Mouse (Mus musculus): Measurements from ENCODE around the gene Fam193a.

The Fam193a gene

GRCm38 (mm10) chr5:34369341-34370021 lies at the start of gene Fam193a:
TSS of gene Fam193a (plus strand) at chr5:34369933.
- DNase-seq: peak; percentile 98 to 99

GRCm38 (mm10) chr5:34321236-34321635 lies 48.5 kb upstream of the Fam193a start:
- no peak for DNase-seq

GRCm38 (mm10) chr5:34325286-34325685 lies 44.4 kb upstream of the Fam193a start:
- DNase-seq: no peak

- DNase-seq: peak in 1 of 2 experiments; percentile 17
Observed at GRCm38 (mm10) chr5:34326249-34326691, 43.5 kb upstream of the Fam193a start.

- peak; percentile 56 to 67 for DNase-seq
Observed at GRCm38 (mm10) chr5:34326875-34327576, 42.7 kb upstream of the Fam193a start.

GRCm38 (mm10) chr5:34330136-34330535 lies 39.6 kb upstream of the Fam193a start:
- DNase-seq: no peak

GRCm38 (mm10) chr5:34334081-34334480 lies 35.7 kb upstream of the Fam193a start:
- DNase-seq: no peak

GRCm38 (mm10) chr5:34335539-34336096 lies 34.1 kb upstream of the Fam193a start:
- no peak for DNase-seq

- peak; percentile 99 for DNase-seq
Observed at GRCm38 (mm10) chr5:34336097-34336774, 33.5 kb upstream of the Fam193a start, which contains the start of gene Rnf4. TSS of gene Rnf4 (plus strand) at chr5:34336289.

- DNase-seq: peak in 1 of 2 experiments; percentile 52
Observed at GRCm38 (mm10) chr5:34336775-34337450, 32.8 kb upstream of the Fam193a start.

- no peak for DNase-seq
Observed at GRCm38 (mm10) chr5:34340246-34340645, 29.5 kb upstream of the Fam193a start.

- DNase-seq: no peak
Observed at GRCm38 (mm10) chr5:34352084-34352631, 17.6 kb upstream of the Fam193a start.

GRCm38 (mm10) chr5:34360261-34360660 lies 9.5 kb upstream of the Fam193a start:
- DNase-seq: no peak

- DNase-seq: no peak
Observed at GRCm38 (mm10) chr5:34363115-34363514, 6.6 kb upstream of the Fam193a start.

- peak in 1 of 2 experiments; percentile 14 for DNase-seq
Observed at GRCm38 (mm10) chr5:34368551-34369290, 1.0 kb upstream of the Fam193a start.

GRCm38 (mm10) chr5:34370022-34370823 lies 490 bp downstream of the Fam193a start:
- peak; percentile 67 to 68 for DNase-seq

- DNase-seq: no peak
Observed at GRCm38 (mm10) chr5:34370840-34371239, 1.1 kb downstream of the Fam193a start.

- no peak for DNase-seq
Observed at GRCm38 (mm10) chr5:34372141-34372540, 2.4 kb downstream of the Fam193a start.

GRCm38 (mm10) chr5:34372541-34372940 lies 2.8 kb downstream of the Fam193a start:
- no peak for DNase-seq

GRCm38 (mm10) chr5:34378787-34379186 lies 9.1 kb downstream of the Fam193a start:
- DNase-seq: no peak

- DNase-seq: no peak
Observed at GRCm38 (mm10) chr5:34381700-34382099, 12.0 kb downstream of the Fam193a start.
